Mouse (Mus musculus): ENCODE measurements at regions not wholly inside any gene's neighbourhood (a gene's known extent, or its start where the extent isn't known, plus 50 kb on each side); places are given as distances from the start of the nearest gene placed in this dataset.

GRCm38 (mm10) chr17:79501031-79501474 lies 110.6 kb upstream of the Rmdn2 start:
- no peak for DNase-seq

- no peak for DNase-seq
Observed at GRCm38 (mm10) chr17:79501926-79502325, 109.7 kb upstream of the Rmdn2 start.

GRCm38 (mm10) chr17:79503037-79503436 lies 108.6 kb upstream of the Rmdn2 start:
- DNase-seq = no peak

GRCm38 (mm10) chr17:79504209-79504608 lies 107.5 kb upstream of the Rmdn2 start:
- DNase-seq = no peak

GRCm38 (mm10) chr17:79505565-79505964 lies 106.1 kb upstream of the Rmdn2 start:
- no peak for DNase-seq

- DNase-seq = peak in 1 of 2 experiments; percentile 15
Observed at GRCm38 (mm10) chr17:79509281-79509680, 102.4 kb upstream of the Rmdn2 start.

- DNase-seq = no peak
Observed at GRCm38 (mm10) chr17:79509957-79510710, 101.5 kb upstream of the Rmdn2 start.

GRCm38 (mm10) chr17:79511218-79511617 lies 100.4 kb upstream of the Rmdn2 start:
- no peak for DNase-seq

GRCm38 (mm10) chr17:79514076-79514475 lies 97.6 kb upstream of the Rmdn2 start:
- no peak for DNase-seq

- DNase-seq = peak in 1 of 2 experiments; percentile 29
Observed at GRCm38 (mm10) chr17:79518185-79518584, 93.5 kb upstream of the Rmdn2 start.

GRCm38 (mm10) chr17:79518696-79519095 lies 93.0 kb upstream of the Rmdn2 start:
- DNase-seq = no peak

- DNase-seq = no peak
Observed at GRCm38 (mm10) chr17:79519356-79519755, 92.3 kb upstream of the Rmdn2 start.

- no peak for DNase-seq
Observed at GRCm38 (mm10) chr17:79520283-79520682, 91.4 kb upstream of the Rmdn2 start.

- no peak for DNase-seq
Observed at GRCm38 (mm10) chr17:79521691-79522090, 90.0 kb upstream of the Rmdn2 start.

GRCm38 (mm10) chr17:79523230-79523629 lies 88.4 kb upstream of the Rmdn2 start:
- DNase-seq = no peak

- no peak for DNase-seq
Observed at GRCm38 (mm10) chr17:79527391-79527790, 84.3 kb upstream of the Rmdn2 start.

GRCm38 (mm10) chr17:79536549-79536948 lies 75.1 kb upstream of the Rmdn2 start:
- no peak for DNase-seq

- DNase-seq = no peak
Observed at GRCm38 (mm10) chr17:79538789-79539188, 72.9 kb upstream of the Rmdn2 start.

GRCm38 (mm10) chr17:79540038-79540437 lies 71.6 kb upstream of the Rmdn2 start:
- DNase-seq = no peak

GRCm38 (mm10) chr17:79540511-79540910 lies 71.2 kb upstream of the Rmdn2 start:
- DNase-seq = no peak

GRCm38 (mm10) chr17:79543907-79544522 lies 67.6 kb upstream of the Rmdn2 start:
- DNase-seq = peak; percentile 49 to 57

- no peak for DNase-seq
Observed at GRCm38 (mm10) chr17:79545878-79546277, 65.8 kb upstream of the Rmdn2 start.

GRCm38 (mm10) chr17:79547075-79547474 lies 64.6 kb upstream of the Rmdn2 start:
- DNase-seq = no peak

GRCm38 (mm10) chr17:79547524-79547923 lies 64.1 kb upstream of the Rmdn2 start:
- peak; percentile 3 to 7 for DNase-seq
